Mouse (Mus musculus) forebrain, embryonic 10.5 days (tissue): Measurements from ENCODE around the gene Macrod1. TPM values are rescaled to one million over a fixed set of nuclear protein-coding genes. Genes with fewer than 3 reads are reported as not detected.

Experiments
- DNase-seq: peaks from one replicate; pipeline ENCODE4 v3.0.0-alpha.2; 2017; ENCODE audit warnings: low spot score; ENCODE audit errors: extremely low spot score
- H3K27ac ChIP-seq: fragments of 300-500 bp; sonication (generic); 2 replicates; pipeline ENCODE4 v1.5.1; 2016; ENCODE audit warnings: mild to moderate bottlenecking
- H3K27me3 ChIP-seq: fragments of 300-500 bp; sonication (generic); 2 replicates; pipeline ENCODE4 v1.6.1; 2016; ENCODE audit warnings: mild to moderate bottlenecking; ENCODE audit not compliant: poor library complexity, severe bottlenecking
- H3K36me3 ChIP-seq: fragments of 300-500 bp; sonication (generic); replicated peaks from 2 replicates; pipeline ENCODE4 v1.6.1; 2016; ENCODE audit warnings: mild to moderate bottlenecking, moderate library complexity
- H3K4me1 ChIP-seq: fragments of 300-500 bp; sonication (generic); 2 replicates; pipeline ENCODE4 v1.6.1; 2016
- H3K4me3 ChIP-seq: fragments of 300-500 bp; sonication (generic); 2 replicates; pipeline ENCODE4 v1.5.1; 2016; ENCODE audit warnings: mild to moderate bottlenecking, moderate library complexity
- H3K9me3 ChIP-seq: fragments of 300-500 bp; sonication (generic); 2 replicates; pipeline ENCODE4 v1.6.1; 2016; ENCODE audit warnings: mild to moderate bottlenecking, moderate library complexity
- WGBS: fragments of 180-500 bp; shearing (Covaris S2); methylation state at CpG from one replicate; pipeline ENCODE4 v1.1.7; 2016; 5-methylcytosine and 5-hydroxymethylcytosine counted together
- polyA plus RNA-seq: library from polyadenylated mRNA; unstranded; fragments of >200 nt; fragmentation: Nextera tagmentation; extraction: Ambion mirVana; gene quantifications from 2 replicates; pipeline ENCODE4 v1.2.1, GENCODE M21; 2016

Macrod1 gene
- polyA plus RNA-seq, 1 experiment from 2014 or later = 3.7 TPM

DNA sequence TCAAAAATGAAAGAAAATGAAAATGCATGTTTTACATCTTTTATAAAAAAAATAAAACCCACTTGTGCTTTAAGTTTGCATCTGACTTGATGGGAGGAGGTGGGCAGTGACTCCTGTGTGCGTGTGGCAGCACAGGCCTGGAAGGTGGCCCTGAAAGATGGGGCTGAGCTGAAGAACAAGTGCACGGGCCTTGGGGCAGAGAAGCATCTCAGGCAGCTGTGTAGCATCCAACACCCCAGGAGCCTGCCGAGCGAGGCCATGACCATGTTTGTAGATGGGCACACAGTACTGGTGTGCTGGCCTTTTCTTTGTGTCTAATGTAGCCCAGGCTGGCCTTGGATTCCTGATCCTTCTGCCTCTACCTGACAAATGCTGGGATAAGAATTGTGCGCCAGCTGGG lies 5.5 kb downstream of the Macrod1 start:
- no peak for DNase-seq
- H3K4me3 ChIP-seq = no peak overlapping the region
- 90% methylated on average over 5 of the region's 5 CpGs for WGBS
- no peaks in the 10 kb centered on the region for H3K36me3 ChIP-seq
- H3K4me1 ChIP-seq = peaks cover 44% of the 10 kb centered on the region
- no peaks in the 10 kb centered on the region for H3K9me3 ChIP-seq
- H3K27me3 ChIP-seq = peaks cover 64% of the 10 kb centered on the region
- no peak overlapping the region for H3K27ac ChIP-seq

GRCm38 (mm10) chr19:7062916-7063315 lies 6.3 kb downstream of the Macrod1 start:
- H3K4me1 ChIP-seq = peaks cover 44% of the 10 kb centered on the region
- peaks cover 67% of the 10 kb centered on the region for H3K27me3 ChIP-seq
- 96% methylated on average over 8 of the region's 8 CpGs for WGBS
- no peak for DNase-seq
- H3K36me3 ChIP-seq = no peaks in the 10 kb centered on the region
- no peak overlapping the region for H3K4me3 ChIP-seq
- no peaks in the 10 kb centered on the region for H3K9me3 ChIP-seq
- no peak overlapping the region for H3K27ac ChIP-seq

DNA sequence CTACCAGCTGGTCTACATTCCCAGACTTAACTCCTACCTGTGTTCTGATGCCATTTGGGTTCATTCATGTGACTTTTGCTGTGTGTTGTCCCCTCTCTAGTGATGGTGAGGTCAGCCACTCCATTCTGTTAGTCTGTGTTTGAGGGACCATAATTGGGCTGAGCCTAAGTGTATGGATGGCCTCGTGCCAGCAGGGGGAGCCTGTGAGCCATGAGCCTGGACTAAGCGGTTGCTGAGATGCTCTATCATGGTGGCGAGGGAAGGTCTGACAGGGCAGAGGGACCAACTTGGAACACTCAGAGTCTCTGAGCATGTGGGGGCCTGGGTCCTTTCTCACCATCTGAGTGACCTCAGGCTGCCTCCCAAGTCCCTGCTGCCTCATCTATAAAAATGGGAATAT lies 8.0 kb downstream of the Macrod1 start:
- Histone ChIP-seq H3K27ac (peak overlapping the region; percentile 22; the same call in 1 of the 2 replicates), H3K27me3 (peaks cover 65% of the 10 kb centered on the region), H3K4me1 (peaks cover 50% of the 10 kb centered on the region), H3K36me3 (no peaks in the 10 kb centered on the region), H3K4me3 (no peak overlapping the region), H3K9me3 (no peaks in the 10 kb centered on the region)
- 4% methylated on average over 3 of the region's 3 CpGs for WGBS
- DNase-seq = peak; percentile 88

DNA sequence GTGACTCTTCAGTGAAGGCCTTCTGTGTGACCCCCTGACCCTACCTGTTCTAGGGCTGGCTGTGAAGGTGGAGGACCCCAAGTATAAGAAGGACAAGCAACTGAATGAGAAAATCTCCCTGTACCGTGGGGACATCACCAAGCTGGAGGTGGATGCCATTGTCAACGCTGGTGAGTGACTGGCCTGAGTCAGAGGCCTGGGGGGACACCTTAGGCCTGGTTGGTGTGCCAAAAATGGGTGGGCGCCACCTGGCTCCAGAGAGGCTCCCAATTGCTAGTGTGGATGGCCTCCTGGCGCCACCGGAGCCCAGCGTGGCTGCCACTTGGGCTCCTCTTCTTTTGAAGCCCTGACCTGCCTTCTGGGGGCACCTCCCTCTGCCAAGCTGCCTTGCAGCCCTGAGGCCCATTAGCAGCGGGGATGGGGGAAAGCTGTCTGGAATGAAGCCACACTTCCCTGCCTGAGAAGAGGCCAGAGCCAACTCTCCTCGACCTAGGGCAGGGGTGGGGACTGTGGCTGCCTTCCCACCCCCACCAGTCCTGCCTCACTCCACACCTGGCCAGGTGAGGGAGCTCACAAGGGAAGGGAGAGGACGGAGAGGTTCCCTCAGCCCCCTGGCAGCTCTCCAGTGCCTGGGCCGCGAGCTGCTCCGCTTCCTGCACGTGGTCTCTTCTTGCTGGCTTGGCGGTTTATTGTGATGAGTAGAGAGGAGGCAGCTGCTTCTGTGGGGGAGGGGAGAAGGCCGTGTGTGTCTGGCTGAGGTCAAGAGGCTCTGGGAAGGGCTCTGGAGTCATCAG lies 9.6 kb downstream of the Macrod1 start:
- H3K36me3 ChIP-seq = no peaks in the 10 kb centered on the region
- H3K27ac ChIP-seq = peak overlapping the region; percentile 83
- peaks cover 62% of the 10 kb centered on the region for H3K27me3 ChIP-seq
- H3K4me1 ChIP-seq = peaks cover 67% of the 10 kb centered on the region
- peak overlapping the region; percentile 22 for H3K4me3 ChIP-seq
- peak; percentile 45 for DNase-seq
- WGBS = 43% methylated on average over 15 of the region's 15 CpGs
- H3K9me3 ChIP-seq = no peaks in the 10 kb centered on the region

DNA sequence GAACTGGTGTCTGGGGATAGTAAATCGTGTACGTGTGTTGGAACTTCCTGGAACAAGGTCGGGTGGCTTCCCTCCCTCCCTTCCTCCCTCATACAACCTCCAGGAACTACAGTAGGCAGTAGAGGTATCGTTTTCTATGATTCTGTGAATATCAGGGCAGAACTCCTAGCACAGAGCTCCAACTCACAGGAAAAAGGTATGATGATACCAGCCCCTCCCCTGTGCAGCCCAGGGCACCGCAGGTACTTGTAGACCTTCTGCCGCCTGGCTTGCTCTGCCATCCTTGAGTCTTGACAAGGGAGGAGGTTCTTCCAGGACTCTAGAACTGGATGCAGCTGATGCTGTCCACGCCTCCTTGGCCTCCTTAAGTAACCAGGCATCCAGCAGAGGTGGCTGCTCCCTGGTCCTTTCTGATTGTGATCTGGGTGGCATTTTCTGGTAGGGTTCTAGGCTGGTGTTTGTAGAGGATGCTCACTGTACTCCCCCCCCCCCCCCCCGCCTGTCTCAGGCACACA lies 10.3 kb downstream of the Macrod1 start:
- Histone ChIP-seq H3K4me3 (peak overlapping the region; percentile 22; the same call in 1 of the 2 replicates), H3K4me1 (peaks cover 74% of the 10 kb centered on the region), H3K27ac (peak overlapping the region; percentile 83)

GRCm38 (mm10) chr19:7067344-7068050 lies 10.9 kb downstream of the Macrod1 start:
- Histone ChIP-seq H3K4me3 (peak overlapping the region; percentile 15; the same call in 1 of the 2 replicates), H3K27me3 (peaks cover 69% of the 10 kb centered on the region), H3K9me3 (no peaks in the 10 kb centered on the region), H3K36me3 (no peaks in the 10 kb centered on the region), H3K4me1 (peaks cover 80% of the 10 kb centered on the region), H3K27ac (peak overlapping the region; percentile 83)
- DNase-seq = no peak
- WGBS = 57% methylated on average over 20 of the region's 20 CpGs

More for the DNA sequence above, 10.3 kb downstream of the Macrod1 start:
- no peaks in the 10 kb centered on the region for H3K9me3 ChIP-seq
- DNase-seq = no peak
- WGBS = 56% methylated on average over 7 of the region's 8 CpGs
- no peaks in the 10 kb centered on the region for H3K36me3 ChIP-seq
- H3K27me3 ChIP-seq = peaks cover 63% of the 10 kb centered on the region

- Histone ChIP-seq H3K36me3 (no peaks in the 10 kb centered on the region), H3K9me3 (no peaks in the 10 kb centered on the region), H3K4me3 (peak overlapping the region; percentile 15; the same call in 1 of the 2 replicates), H3K27ac (peak overlapping the region; percentile 83), H3K27me3 (peaks cover 75% of the 10 kb centered on the region), H3K4me1 (peaks cover 86% of the 10 kb centered on the region)
- peak; percentile 85 for DNase-seq
- 6% methylated on average over 14 of the region's 14 CpGs for WGBS
These were observed 11.5 kb downstream of the Macrod1 start for GRCm38 (mm10) chr19:7068136-7068535.

DNA sequence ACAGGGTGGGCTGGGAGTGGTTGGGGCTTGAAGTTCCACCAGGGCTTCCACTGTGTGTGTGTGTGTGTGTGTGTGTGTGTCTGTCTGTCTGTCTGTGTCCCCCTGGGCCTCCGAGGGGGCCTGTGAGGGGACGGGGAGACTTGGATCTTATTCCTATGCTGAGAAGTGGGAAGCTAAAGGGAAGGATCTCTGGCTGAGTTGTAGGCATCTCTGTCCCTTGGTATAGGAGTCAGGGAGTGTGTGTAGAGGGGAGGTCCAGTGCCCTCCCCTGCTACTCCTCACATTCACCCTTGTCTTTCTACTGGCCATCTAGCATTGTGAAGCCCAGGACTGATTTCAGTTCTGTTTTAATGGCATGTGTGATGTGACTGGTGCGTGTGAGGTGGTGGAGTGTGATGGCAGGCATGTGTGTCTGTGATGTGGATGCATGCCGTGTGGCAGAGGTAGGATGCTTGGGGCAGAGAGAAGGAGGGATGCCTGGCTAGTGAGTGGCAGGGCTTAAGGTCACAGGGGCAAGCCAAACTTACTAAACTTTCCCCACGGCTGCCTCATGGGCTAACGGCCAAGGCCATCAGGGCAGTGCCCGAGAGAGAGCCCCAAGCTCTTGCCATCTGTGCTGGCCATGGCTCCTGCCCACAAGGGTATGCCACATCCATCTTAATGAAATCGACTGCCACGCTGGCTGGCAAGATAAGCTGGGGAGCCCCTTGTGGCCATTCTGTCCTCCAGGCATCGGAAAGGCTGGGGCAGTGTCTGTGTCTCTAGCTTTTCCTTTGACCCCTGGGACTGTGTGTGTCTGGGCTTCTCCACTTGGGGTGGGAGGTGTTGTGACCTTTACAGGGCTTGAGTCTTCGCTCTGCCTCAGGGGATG lies 12.3 kb downstream of the Macrod1 start:
- Histone ChIP-seq H3K27me3 (peaks cover 83% of the 10 kb centered on the region), H3K9me3 (no peaks in the 10 kb centered on the region), H3K4me1 (peaks cover 94% of the 10 kb centered on the region), H3K36me3 (no peaks in the 10 kb centered on the region), H3K27ac (peak overlapping the region; percentile 83), H3K4me3 (peak overlapping the region; percentile 15; the same call in 1 of the 2 replicates)
- 39% methylated on average over 11 of the region's 11 CpGs for WGBS
- DNase-seq = peak; percentile 37

DNA sequence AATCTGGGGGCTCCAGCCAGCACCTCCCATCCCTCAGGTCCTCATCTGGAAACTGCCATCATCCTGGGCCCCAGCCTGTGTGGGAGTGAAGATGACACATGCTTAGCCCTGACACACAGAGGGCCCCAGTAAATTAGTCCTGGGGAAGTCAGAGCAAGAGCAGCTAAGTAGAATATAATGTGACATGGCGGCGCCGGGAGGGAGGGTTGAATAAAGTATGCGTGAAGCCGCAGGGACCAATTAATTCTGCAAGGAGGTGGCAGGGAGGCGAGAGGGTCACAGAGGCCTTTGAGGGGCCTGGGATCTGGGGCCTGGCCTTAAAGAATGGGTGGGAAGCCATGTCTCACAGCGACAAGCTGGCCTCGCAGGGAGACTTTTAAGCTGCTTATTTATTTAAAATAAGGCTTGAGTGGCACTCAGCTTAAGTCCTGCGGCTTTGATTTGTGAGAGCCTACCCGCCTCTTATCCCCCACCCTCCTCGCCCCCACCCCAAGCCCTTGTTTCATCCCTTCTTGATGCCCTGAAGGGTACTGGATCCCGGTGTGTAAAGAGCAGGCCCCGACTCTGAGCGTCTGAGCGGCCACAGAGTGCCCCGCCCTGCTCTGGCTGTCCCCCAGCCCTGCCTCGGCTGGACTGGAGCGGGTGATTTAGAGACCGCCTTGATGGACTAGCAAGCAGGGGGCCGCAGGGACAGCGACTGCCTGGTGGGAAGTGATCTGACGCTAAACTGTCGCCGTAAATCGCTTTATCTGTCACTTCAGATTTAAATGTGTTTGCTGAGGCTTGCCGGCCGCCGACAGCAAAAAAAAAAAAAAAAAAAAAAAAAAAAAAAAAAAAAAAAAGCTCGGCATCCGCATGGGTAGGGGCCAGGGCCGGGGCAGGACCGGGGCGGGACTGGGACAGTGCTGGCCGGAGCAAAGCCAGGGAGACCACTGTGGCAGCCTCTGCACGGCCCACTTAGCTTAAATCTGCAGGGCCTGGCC lies 13.5 kb downstream of the Macrod1 start:
- 2% methylated on average over 32 of the region's 35 CpGs for WGBS

GRCm38 (mm10) chr19:7070775-7071174 lies 14.2 kb downstream of the Macrod1 start:
- H3K27ac ChIP-seq = peak overlapping the region; percentile 83
- peak overlapping the region; percentile 37 for H3K4me3 ChIP-seq
- no peaks in the 10 kb centered on the region for H3K9me3 ChIP-seq
- DNase-seq = peak; percentile 36
- peaks cover 88% of the 10 kb centered on the region for H3K4me1 ChIP-seq
- H3K27me3 ChIP-seq = peaks cover 84% of the 10 kb centered on the region
- H3K36me3 ChIP-seq = no peaks in the 10 kb centered on the region
- 6% methylated on average over 4 of the region's 4 CpGs for WGBS

More for the DNA sequence above, 13.5 kb downstream of the Macrod1 start:
- peak; percentile 76 for DNase-seq
- Histone ChIP-seq H3K27me3 (peaks cover 88% of the 10 kb centered on the region), H3K4me3 (peak overlapping the region; percentile 37), H3K4me1 (peaks cover 94% of the 10 kb centered on the region), H3K36me3 (no peaks in the 10 kb centered on the region), H3K9me3 (no peaks in the 10 kb centered on the region), H3K27ac (peak overlapping the region; percentile 83)

DNA sequence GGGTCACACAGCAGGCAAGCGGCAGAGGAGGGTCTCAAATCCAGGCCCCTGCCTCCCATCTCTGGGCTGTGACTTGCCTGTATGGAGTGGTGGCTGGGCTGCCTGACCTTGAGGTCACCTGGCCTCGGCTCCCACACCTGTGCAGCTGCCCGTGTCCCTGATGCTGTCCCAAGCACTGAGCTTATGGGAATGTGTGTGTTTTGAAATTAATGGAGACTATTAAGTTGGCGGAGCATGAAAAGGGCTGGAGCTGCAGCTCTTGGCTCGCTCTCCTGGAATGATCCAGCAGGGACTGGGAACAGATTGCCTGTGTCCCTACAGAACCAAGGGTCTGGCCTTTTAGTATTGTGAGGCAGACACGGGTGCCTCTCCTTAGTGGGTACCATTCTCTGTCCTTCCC lies 15.6 kb downstream of the Macrod1 start:
- Histone ChIP-seq H3K4me1 (peaks cover 74% of the 10 kb centered on the region), H3K9me3 (no peaks in the 10 kb centered on the region), H3K27ac (peak overlapping the region; percentile 83), H3K27me3 (peaks cover 69% of the 10 kb centered on the region), H3K4me3 (no peak overlapping the region), H3K36me3 (no peaks in the 10 kb centered on the region)
- DNase-seq = no peak
- WGBS = 70% methylated on average over 6 of the region's 6 CpGs
